Mouse (Mus musculus) embryonic facial prominence, embryonic 11.5 days (tissue): ENCODE measurements at regions not wholly inside any gene's neighbourhood (a gene's known extent, or its start where the extent isn't known, plus 50 kb on each side); places are given as distances from the start of the nearest gene placed in this dataset.
"Not testable (repeated sequence)": the region's sequence is repeated elsewhere in the genome, so short reads cannot be mapped to it uniquely, and the experiment has no call there.

ENCODE experiments used
- ATAC-seq: fragments of 200-750 bp; cut with Nextera tagmentation; replicated peaks from 2 replicates; pipeline ENCODE4 v1.8.0; 2017; ENCODE audit warnings: low read depth; ENCODE audit not compliant: insufficient number of reproducible peaks, low FRiP score, low TSS enrichment
- DNase-seq: peaks from one replicate; pipeline ENCODE4 v3.0.0-alpha.2; 2015; ENCODE audit warnings: low spot score
- H3K27ac ChIP-seq: fragments of 300-500 bp; sonication (generic); replicated peaks from 2 replicates; pipeline ENCODE4 v1.5.1; 2014; ENCODE audit warnings: mild to moderate bottlenecking, low read depth, low read length, control low read depth
- H3K27me3 ChIP-seq: fragments of 300-500 bp; sonication (generic); 2 replicates; pipeline ENCODE4 v1.6.1; 2014; ENCODE audit warnings: mild to moderate bottlenecking, low read length, moderate library complexity, mixed read lengths; ENCODE audit not compliant: control insufficient read depth, insufficient read depth
- H3K36me3 ChIP-seq: fragments of 300-500 bp; sonication (generic); replicated peaks from 2 replicates; pipeline ENCODE4 v1.6.1; 2014; ENCODE audit warnings: low read depth, mild to moderate bottlenecking, low read length, moderate library complexity, mixed read lengths; ENCODE audit not compliant: control insufficient read depth, insufficient read depth
- H3K4me1 ChIP-seq: fragments of 300-500 bp; sonication (generic); 2 replicates; pipeline ENCODE4 v1.6.1; 2014; ENCODE audit warnings: low read length, mixed read lengths; ENCODE audit not compliant: control insufficient read depth, insufficient read depth
- H3K4me2 ChIP-seq: fragments of 300-500 bp; sonication (generic); 2 replicates; pipeline ENCODE4 v1.6.1; 2014; ENCODE audit warnings: low read depth, mild to moderate bottlenecking, control low read depth, low read length, moderate library complexity
- H3K4me3 ChIP-seq: fragments of 300-500 bp; sonication (generic); 2 replicates; pipeline ENCODE4 v1.5.1; 2014; ENCODE audit warnings: low read depth, low read length, control low read depth
- H3K9ac ChIP-seq: fragments of 300-500 bp; sonication (generic); replicated peaks from 2 replicates; pipeline ENCODE4 v1.6.1; 2014; ENCODE audit warnings: mild to moderate bottlenecking, control low read depth, low read length
- H3K9me3 ChIP-seq: fragments of 300-500 bp; sonication (generic); replicated peaks from 2 replicates; pipeline ENCODE4 v1.6.1; 2016; ENCODE audit warnings: mild to moderate bottlenecking, low read length, inconsistent platforms, mixed read lengths; ENCODE audit not compliant: control insufficient read depth
- WGBS: fragments of 180-500 bp; shearing (Covaris S2); extraction: QIAGEN DNeasy Blood & Tissue Kit; methylation state at CpG from one replicate; pipeline ENCODE4 v1.1.7; 2014; 5-methylcytosine and 5-hydroxymethylcytosine counted together

DNA sequence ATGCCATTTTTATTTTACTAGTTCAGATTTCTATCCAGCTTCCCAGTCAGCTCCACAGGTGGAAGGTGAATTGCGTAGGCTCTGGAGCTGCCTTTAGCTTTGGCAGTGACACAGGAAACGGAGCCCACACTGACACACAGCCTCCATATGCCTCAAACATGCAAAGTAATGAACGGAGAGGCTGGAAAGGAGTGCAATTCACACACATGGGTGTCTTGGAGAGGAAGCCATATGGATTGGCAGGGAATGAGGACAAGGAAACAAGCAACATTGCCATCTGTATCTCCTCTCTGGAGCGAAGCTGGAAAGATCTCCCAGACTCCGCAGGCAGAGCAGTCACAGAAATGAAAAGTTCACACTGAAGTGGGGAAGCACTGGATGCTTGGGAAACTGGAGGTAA is 201.6 kb upstream of the 4930452B06Rik start:
- no peak overlapping the region for H3K4me2 ChIP-seq
- WGBS, result 90% methylated on average over 5 of the region's 5 CpGs
- H3K9me3 ChIP-seq, result no peaks in the 10 kb centered on the region
- no peak overlapping the region for H3K9ac ChIP-seq
- DNase-seq, result no peak
- H3K27ac ChIP-seq, result no peak overlapping the region
- no peak overlapping the region for H3K4me3 ChIP-seq
- no peaks in the 10 kb centered on the region for H3K4me1 ChIP-seq
- ATAC-seq, result no peak
- no peaks in the 10 kb centered on the region for H3K36me3 ChIP-seq
- no peaks in the 10 kb centered on the region for H3K27me3 ChIP-seq

GRCm38 (mm10) chr14:8851572-8851971 is 185.5 kb upstream of the 4930452B06Rik start:
- no peak for ATAC-seq
- H3K9me3 ChIP-seq, result no peaks in the 10 kb centered on the region
- H3K4me2 ChIP-seq, result no peak overlapping the region
- no peak overlapping the region for H3K4me3 ChIP-seq
- H3K27ac ChIP-seq, result no peak overlapping the region
- DNase-seq, result no peak
- no peaks in the 10 kb centered on the region for H3K4me1 ChIP-seq
- no peak overlapping the region for H3K9ac ChIP-seq
- no peaks in the 10 kb centered on the region for H3K27me3 ChIP-seq
- no peaks in the 10 kb centered on the region for H3K36me3 ChIP-seq

GRCm38 (mm10) chr14:8850208-8850607 is 184.2 kb upstream of the 4930452B06Rik start:
- Histone ChIP-seq H3K36me3 (no peaks in the 10 kb centered on the region), H3K4me2 (no peak overlapping the region), H3K9me3 (no peaks in the 10 kb centered on the region), H3K9ac (no peak overlapping the region), H3K4me3 (no peak overlapping the region), H3K4me1 (no peaks in the 10 kb centered on the region), H3K27me3 (no peaks in the 10 kb centered on the region), H3K27ac (no peak overlapping the region)
- no peak for ATAC-seq
- no peak for DNase-seq

DNA sequence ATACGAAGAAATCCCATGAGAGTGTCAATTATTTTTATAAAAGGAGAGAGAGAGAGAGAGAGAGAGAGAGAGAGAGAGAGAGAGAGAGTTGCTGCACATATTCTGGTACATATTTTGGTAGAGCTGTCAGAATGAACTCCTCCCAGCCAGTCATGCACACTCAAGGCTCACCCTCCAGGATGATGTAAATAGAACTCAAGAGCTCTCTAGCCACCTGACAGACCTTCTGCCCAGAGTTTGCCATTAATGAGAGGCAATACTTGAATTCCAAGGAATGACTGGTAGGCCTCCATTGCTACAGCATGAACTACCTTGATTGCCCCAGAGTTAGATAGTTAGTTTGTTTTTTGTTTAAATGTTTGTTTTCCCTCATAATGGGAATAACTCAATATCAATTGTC is 167.5 kb upstream of the 4930452B06Rik start:
- 100% methylated on average over 1 of the region's 1 CpGs for WGBS
- H3K4me1 ChIP-seq, result no peaks in the 10 kb centered on the region
- ATAC-seq (no peak), DNase-seq (no peak)
- no peak overlapping the region for H3K4me3 ChIP-seq
- no peak overlapping the region for H3K9ac ChIP-seq
- no peaks in the 10 kb centered on the region for H3K9me3 ChIP-seq
- H3K36me3 ChIP-seq, result no peaks in the 10 kb centered on the region
- no peaks in the 10 kb centered on the region for H3K27me3 ChIP-seq
- H3K27ac ChIP-seq, result no peak overlapping the region
- H3K4me2 ChIP-seq, result no peak overlapping the region

DNA sequence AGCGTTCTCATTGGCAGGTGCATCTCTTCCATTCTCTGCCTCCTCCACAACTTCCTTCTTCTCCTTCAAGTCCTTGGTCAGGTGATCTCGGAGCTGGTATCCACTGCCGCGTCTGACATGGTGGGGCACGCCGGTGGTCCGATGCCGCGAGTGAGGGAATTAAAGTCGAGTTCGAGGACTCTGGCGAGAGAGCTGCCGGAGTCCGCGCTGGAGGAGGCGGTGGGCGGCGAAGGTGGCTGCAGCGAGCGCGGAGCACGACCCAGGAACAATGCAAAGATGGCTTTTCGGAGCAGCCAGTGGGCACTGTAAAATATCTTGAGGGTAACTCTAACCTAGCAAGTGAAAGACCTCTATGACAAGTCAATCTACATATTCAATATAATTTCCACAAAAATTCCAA is 134.2 kb upstream of the 4930452B06Rik start:
- WGBS, result 61% methylated on average over 23 of the region's 23 CpGs

DNA sequence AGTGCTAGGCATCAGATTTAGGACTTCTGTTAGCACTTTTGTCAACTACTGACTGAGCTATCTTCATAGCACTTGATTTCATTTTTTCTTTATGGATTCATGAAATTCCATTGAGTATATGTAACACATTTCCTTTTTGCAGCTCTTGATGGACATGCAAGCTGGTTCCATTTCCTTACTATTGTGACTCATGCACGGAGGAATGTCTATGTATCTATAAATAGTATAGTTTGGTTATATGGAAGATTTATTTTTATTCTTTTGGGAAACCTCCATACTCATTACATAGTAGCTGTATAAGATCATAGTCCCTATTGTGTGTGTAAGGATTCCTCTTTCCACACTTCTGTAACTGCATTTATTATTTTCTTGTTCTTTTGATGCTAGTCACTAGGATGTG is 123.3 kb upstream of the 4930452B06Rik start:
- Histone ChIP-seq H3K4me2 (no peak overlapping the region), H3K9me3 (no peaks in the 10 kb centered on the region), H3K27ac (no peak overlapping the region), H3K27me3 (no peaks in the 10 kb centered on the region), H3K9ac (no peak overlapping the region), H3K4me3 (no peak overlapping the region), H3K4me1 (no peaks in the 10 kb centered on the region), H3K36me3 (no peaks in the 10 kb centered on the region)
- no peak for DNase-seq
- WGBS, result 78% methylated on average over 1 of the region's 1 CpGs
- no peak for ATAC-seq

More for the DNA sequence above, 134.2 kb upstream of the 4930452B06Rik start:
- not testable (repeated sequence) for ATAC-seq, H3K27me3 ChIP-seq, H3K4me1 ChIP-seq, H3K4me2 ChIP-seq, H3K36me3 ChIP-seq, DNase-seq, H3K9me3 ChIP-seq, H3K27ac ChIP-seq, H3K4me3 ChIP-seq, H3K9ac ChIP-seq

DNA sequence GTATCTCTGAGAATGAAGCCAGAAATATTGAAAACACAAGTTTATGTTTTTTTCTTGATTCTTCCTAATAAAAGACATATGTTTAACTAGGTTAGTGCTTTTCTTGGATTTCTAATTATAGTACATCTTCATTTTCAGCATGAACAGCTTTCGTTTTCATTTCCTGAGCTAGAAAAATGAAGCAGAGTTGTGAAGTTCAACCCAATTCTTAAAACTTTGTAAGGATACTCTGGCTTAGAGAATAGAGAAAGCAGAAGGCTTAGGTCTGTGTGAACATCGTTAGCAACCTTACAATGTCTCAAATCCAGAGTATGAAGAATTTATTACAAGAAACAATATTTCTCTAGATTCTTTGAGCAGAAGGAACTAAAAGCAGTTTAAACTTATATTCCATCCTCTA is 94.5 kb upstream of the 4930452B06Rik start:
- DNase-seq (no peak), ATAC-seq (no peak)
- H3K4me2 ChIP-seq, result no peak overlapping the region
- H3K4me3 ChIP-seq, result no peak overlapping the region
- H3K9me3 ChIP-seq, result no peaks in the 10 kb centered on the region
- no peak overlapping the region for H3K9ac ChIP-seq
- H3K36me3 ChIP-seq, result no peaks in the 10 kb centered on the region
- no peaks in the 10 kb centered on the region for H3K27me3 ChIP-seq
- H3K27ac ChIP-seq, result no peak overlapping the region
- H3K4me1 ChIP-seq, result no peaks in the 10 kb centered on the region
- WGBS, result 58% methylated on average over 2 of the region's 2 CpGs

- Histone ChIP-seq H3K9ac (no peak overlapping the region), H3K27ac (no peak overlapping the region), H3K9me3 (no peaks in the 10 kb centered on the region), H3K27me3 (no peaks in the 10 kb centered on the region), H3K4me1 (no peaks in the 10 kb centered on the region), H3K4me3 (no peak overlapping the region), H3K4me2 (no peak overlapping the region), H3K36me3 (no peaks in the 10 kb centered on the region)
- 9% methylated on average over 4 of the region's 4 CpGs for WGBS
- DNase-seq (no peak), ATAC-seq (no peak)
These were observed 70.8 kb upstream of the 4930452B06Rik start for GRCm38 (mm10) chr14:8736831-8737230.

- Histone ChIP-seq H3K9ac (no peak overlapping the region), H3K4me3 (no peak overlapping the region), H3K27ac (no peak overlapping the region), H3K4me1 (no peaks in the 10 kb centered on the region), H3K4me2 (no peak overlapping the region), H3K36me3 (no peaks in the 10 kb centered on the region), H3K27me3 (no peaks in the 10 kb centered on the region), H3K9me3 (no peaks in the 10 kb centered on the region)
- peak; percentile 9 for DNase-seq
- ATAC-seq, result no peak
- 72% methylated on average over 2 of the region's 2 CpGs for WGBS
These were observed 67.2 kb upstream of the 4930452B06Rik start for GRCm38 (mm10) chr14:8733261-8733660.
